Mouse (Mus musculus) monocyte, adult 59 days (primary cell): ENCODE results near the gene Zscan4f. TPM values are rescaled to one million over a fixed set of nuclear protein-coding genes. Genes with fewer than 3 reads are reported as not detected.

Experiments
- total RNA-seq, 2 experiments: library from RNA; stranded (reverse); gene quantifications; one replicate each; pipeline ENCODE4 v1.2.4; 2023

The Zscan4f gene
- not detected for total RNA-seq

DNA sequence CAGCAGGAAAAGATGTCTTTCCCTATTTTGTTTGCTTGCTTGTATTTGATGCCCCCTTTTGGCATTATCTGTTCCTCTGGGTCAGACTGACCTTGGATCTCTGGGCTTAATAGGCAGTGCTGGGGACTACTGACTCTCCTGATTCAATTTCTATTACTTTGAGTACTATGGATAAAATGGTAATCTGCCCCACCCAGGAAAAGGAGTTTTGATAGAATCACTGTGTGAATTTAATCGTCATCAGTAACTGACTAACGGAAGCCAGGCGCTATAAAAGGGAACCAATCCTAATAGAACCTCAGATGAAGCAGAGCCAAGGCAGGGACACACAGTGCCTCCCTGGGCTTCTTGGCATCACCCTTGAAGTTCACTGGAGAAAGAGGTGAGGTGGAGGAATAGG is at the start of gene Zscan4f:
Gene Zscan4f (plus strand): TSS at position 301 of the 400 bp plus-strand sequence.

Other genes with a start within 250 kb of the Zscan4f start
- not detected for gene Zscan4d, start 231.8 kb upstream of the Zscan4f start, total RNA-seq
- gene Zscan4e, start 87.2 kb upstream of the Zscan4f start, total RNA-seq: not detected
- not detected for gene Zscan4-ps2, start 116.4 kb downstream of the Zscan4f start, total RNA-seq
- not detected for gene Zscan4-ps3, start 211.4 kb downstream of the Zscan4f start, total RNA-seq